Mouse (Mus musculus) megakaryocyte, embryonic 14.5 days (primary cell): ENCODE results near the gene Stam.

Source experiments
- FLI1 ChIP-seq: IDR thresholded peaks from 2 replicates; pipeline ENCODE4 v1.6.1; 2012; ENCODE audit warnings: low read length, inconsistent platforms, mixed read lengths
- GATA1 ChIP-seq: IDR thresholded peaks from 3 replicates; pipeline ENCODE4 v1.6.1; 2012; ENCODE audit warnings: mixed read lengths, low read length, inconsistent platforms, borderline replicate concordance

DNA sequence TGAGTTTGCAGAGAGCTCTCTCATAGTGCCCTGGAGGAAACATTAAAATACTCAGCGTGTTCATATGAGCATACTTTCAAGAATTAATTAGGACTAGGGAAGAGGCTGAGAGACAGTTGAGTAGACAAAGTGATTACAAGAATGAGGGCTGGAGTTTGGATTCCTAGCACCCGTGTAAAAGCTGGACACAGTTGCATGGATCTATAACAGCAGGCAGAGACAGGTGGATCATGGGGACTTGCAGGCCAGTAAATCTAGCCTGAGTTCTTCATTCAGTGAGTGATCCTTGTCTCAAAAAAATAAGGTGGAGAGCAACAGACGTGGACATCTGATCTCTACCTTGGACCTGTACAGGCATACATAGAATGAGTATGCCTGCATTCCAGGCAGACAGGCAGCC, 85.1 kb downstream of the Stam start:
- TF ChIP-seq FLI1: no peak
- no peak for TF ChIP-seq GATA1
